ENCODE assay signal across 8 mouse cellular contexts in the genomic region with DNA sequence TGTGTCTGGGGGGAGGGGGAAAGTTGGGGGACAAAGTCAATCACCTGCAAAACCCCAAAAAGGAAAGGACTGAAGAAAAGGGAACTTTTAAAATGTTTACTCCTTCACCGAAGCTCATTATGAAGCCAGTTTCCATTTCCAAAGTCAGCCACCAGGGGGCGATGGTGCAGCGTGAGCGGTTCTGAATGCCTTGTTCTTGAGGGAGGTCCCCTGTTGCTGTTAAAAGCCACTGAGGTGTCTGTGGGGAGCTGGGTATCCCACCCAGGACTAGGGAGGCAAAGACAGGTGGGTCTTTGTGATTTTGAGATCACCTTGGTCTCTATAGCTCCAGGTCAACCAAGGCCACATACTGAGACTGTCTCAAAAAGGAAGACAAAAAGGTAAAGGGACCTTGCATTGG. TPM values are rescaled to one million over a fixed set of nuclear protein-coding genes. Genes with fewer than 3 reads are reported as not detected.
DNase-seq lines count a peak whose midpoint lies in the region; ATAC-seq lines count a peak whose summit lies in the region.

No protein-coding gene starts in this region.

- H3K36me3 ChIP-seq in forebrain, embryonic 14.5 days (ENCODE audit: control insufficient read depth, insufficient read depth, low read length) = peaks cover 39% of the 10 kb centered on the region
- H3K36me3 ChIP-seq in forebrain, embryonic 13.5 days (ENCODE audit: poor library complexity, severe bottlenecking) = peaks cover 41% of the 10 kb centered on the region
- H3K36me3 ChIP-seq in embryonic facial prominence, embryonic 10.5 days (replicated peaks) = peaks cover 45% of the 10 kb centered on the region

- no peaks in the 10 kb centered on the region for H3K4me1 ChIP-seq in forebrain, embryonic 14.5 days (ENCODE audit: control insufficient read depth, insufficient read depth, low read length)
- H3K4me1 ChIP-seq in forebrain, embryonic 13.5 days = peaks cover 5% of the 10 kb centered on the region; the same call in 1 of the 2 replicates
- peaks cover 7% of the 10 kb centered on the region; the same call in 1 of the 2 replicates for H3K4me1 ChIP-seq in embryonic facial prominence, embryonic 10.5 days

- no peak overlapping the region for H3K27ac ChIP-seq in forebrain, embryonic 14.5 days (ENCODE audit: low read depth, low read length)
- H3K27ac ChIP-seq in forebrain, embryonic 13.5 days = no peak overlapping the region
- no peak overlapping the region for H3K27ac ChIP-seq in embryonic facial prominence, embryonic 10.5 days (replicated peaks)

- 3% methylated on average over 4 of the region's 4 CpGs for WGBS in forebrain, embryonic 14.5 days
- 12% methylated on average over 4 of the region's 4 CpGs for WGBS in forebrain, embryonic 13.5 days
- WGBS in embryonic facial prominence, embryonic 10.5 days = 10% methylated on average over 4 of the region's 4 CpGs

- DNase-seq in forebrain, embryonic 14.5 days (ENCODE audit: low spot score) = peak; percentile 88
- DNase-seq in adrenal gland, postnatal 14 days = peak; percentile 89
- peak; percentile 87 for DNase-seq in embryonic facial prominence, embryonic 10.5 days (ENCODE audit: low spot score)
- peak; percentile 88 for DNase-seq in heart, postnatal 4 days
- DNase-seq in layer of hippocampus, postnatal 14 days (ENCODE audit: low spot score in 2 of 2) = peak; percentile 79 to 85
- peak; percentile 64 to 84 for DNase-seq in lung, postnatal 4 days
- DNase-seq in spleen, adult 12 weeks (ENCODE audit: low spot score) = peak; percentile 70

- H3K4me3 ChIP-seq in forebrain, embryonic 14.5 days (ENCODE audit: low read depth, low read length) = no peak overlapping the region
- no peak overlapping the region for H3K4me3 ChIP-seq in forebrain, embryonic 13.5 days
- no peak overlapping the region for H3K4me3 ChIP-seq in embryonic facial prominence, embryonic 10.5 days

- no peak overlapping the region for H3K9ac ChIP-seq in forebrain, embryonic 14.5 days (ENCODE audit: low read length)
- H3K9ac ChIP-seq in forebrain, embryonic 13.5 days = no peak overlapping the region

- H3K9me3 ChIP-seq in forebrain, embryonic 14.5 days (replicated peaks; ENCODE audit: control insufficient read depth, low read length) = no peaks in the 10 kb centered on the region
- no peaks in the 10 kb centered on the region for H3K9me3 ChIP-seq in forebrain, embryonic 13.5 days (replicated peaks)
- no peaks in the 10 kb centered on the region for H3K9me3 ChIP-seq in embryonic facial prominence, embryonic 10.5 days

- no peak; the same call in 1 of the 2 replicates for ATAC-seq in forebrain, embryonic 14.5 days
- ATAC-seq in forebrain, embryonic 13.5 days = no peak

- H3K27me3 ChIP-seq in forebrain, embryonic 14.5 days (replicated peaks; ENCODE audit: control insufficient read depth, insufficient read depth, low read length) = no peaks in the 10 kb centered on the region
- H3K27me3 ChIP-seq in forebrain, embryonic 13.5 days = no peaks in the 10 kb centered on the region
- no peaks in the 10 kb centered on the region for H3K27me3 ChIP-seq in embryonic facial prominence, embryonic 10.5 days (replicated peaks; ENCODE audit: low read depth, poor library complexity, severe bottlenecking)

- H3K4me2 ChIP-seq in forebrain, embryonic 14.5 days (ENCODE audit: low read length) = no peak overlapping the region
- H3K4me2 ChIP-seq in forebrain, embryonic 13.5 days = no peak overlapping the region

RNA-seq across cellular contexts. Expression of a gene that starts 3.9 kb away (rescaled TPM):
- polyA plus RNA-seq in forebrain, embryonic 14.5 days (2014; fragmentation: Nextera tagmentation; extraction: Ambion mirVana) = 63.5 and 63.8 TPM in 2 replicates
- polyA plus RNA-seq in forebrain, embryonic 13.5 days (2015; fragmentation: Nextera tagmentation; extraction: Ambion mirVana) = 172 and 179 TPM in 2 replicates
- total RNA-seq in adrenal gland, postnatal 14 days (2021) = 14.9 and 15.3 TPM in 2 replicates
- 230 and 239 TPM in 2 replicates for polyA plus RNA-seq in embryonic facial prominence, embryonic 10.5 days (2016; fragmentation: Nextera tagmentation; extraction: Ambion mirVana)
- total RNA-seq in heart, postnatal 4 days (2021) = 10 to 100 TPM; 57.9 to 58.8 TPM
- 1 to 10 TPM; 3.3 to 3.4 TPM for total RNA-seq in layer of hippocampus, postnatal 14 days (2021)

RNA-seq across cellular contexts. Expression of a gene that starts 6.2 kb away (rescaled TPM):
- 3.2 and 5.6 TPM in 2 replicates for polyA plus RNA-seq in forebrain, embryonic 14.5 days (2014; fragmentation: Nextera tagmentation; extraction: Ambion mirVana)
- polyA plus RNA-seq in forebrain, embryonic 13.5 days (2015; fragmentation: Nextera tagmentation; extraction: Ambion mirVana) = 13.9 and 16.3 TPM in 2 replicates
- total RNA-seq in adrenal gland, postnatal 14 days (2021) = 12.9 and 13.4 TPM in 2 replicates
- polyA plus RNA-seq in embryonic facial prominence, embryonic 10.5 days (2016; fragmentation: Nextera tagmentation; extraction: Ambion mirVana) = 17.6 and 18.0 TPM in 2 replicates
- 10 to 100 TPM in 1 of 2 experiments, 1 to 10 TPM in 1; 8.6 to 12.0 TPM for total RNA-seq in heart, postnatal 4 days (2021)
- total RNA-seq in layer of hippocampus, postnatal 14 days (2021) = 10 to 100 TPM; 16.8 to 17.5 TPM

RNA-seq across cellular contexts. Expression of a gene that starts 43.2 kb away (rescaled TPM):
- 1.8 and 2.4 TPM in 2 replicates for polyA plus RNA-seq in forebrain, embryonic 14.5 days (2014; fragmentation: Nextera tagmentation; extraction: Ambion mirVana)
- polyA plus RNA-seq in forebrain, embryonic 13.5 days (2015; fragmentation: Nextera tagmentation; extraction: Ambion mirVana) = 4.9 and 8.5 TPM in 2 replicates
- total RNA-seq in adrenal gland, postnatal 14 days (2021) = 4.2 and 5.3 TPM in 2 replicates
- polyA plus RNA-seq in embryonic facial prominence, embryonic 10.5 days (2016; fragmentation: Nextera tagmentation; extraction: Ambion mirVana) = 8.2 TPM in 2 replicates
- 1 to 10 TPM; 4.6 to 4.8 TPM for total RNA-seq in heart, postnatal 4 days (2021)
- 10 to 100 TPM; 13.0 to 18.6 TPM for total RNA-seq in layer of hippocampus, postnatal 14 days (2021)
